Comparison of ENCODE assay signal across 18 mouse cellular contexts in the genomic region with DNA sequence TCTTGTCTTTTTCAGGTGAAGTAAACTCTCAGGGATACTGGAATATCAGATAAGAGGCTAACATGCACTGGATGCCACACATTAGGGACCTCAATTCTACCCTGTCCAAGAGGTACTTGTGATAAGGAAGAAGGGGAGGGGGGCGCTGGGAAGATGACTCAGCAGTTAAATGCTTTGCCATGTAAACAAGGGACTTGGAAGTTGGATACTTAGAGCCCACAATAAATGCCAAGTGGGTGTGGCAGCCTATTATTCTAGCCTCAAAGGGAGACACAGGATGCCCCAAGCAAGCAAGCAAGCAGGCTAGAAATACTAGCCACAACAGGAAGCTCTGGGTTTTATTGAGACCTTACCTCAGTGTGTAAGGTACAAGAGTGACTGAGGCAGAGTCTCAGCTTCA. TPM values are rescaled to one million over a fixed set of nuclear protein-coding genes. Genes with fewer than 3 reads are reported as not detected.
A peak's percentile ranks its signal among the peaks of the same experiment; 100 is the strongest.
DNase-seq lines count a peak whose midpoint lies in the region; ATAC-seq and TF ChIP-seq lines count a peak whose summit lies in the region.
"Had no signal": no experiment of that assay in that cellular context is flagged by ENCODE, and none has a peak within 500 bp of the region (broad histone marks: within the 10 kb centered on the region; RNA-seq: fewer than 3 reads in every experiment).

No protein-coding gene starts in this region.

- H3K9me3 ChIP-seq in liver, embryonic 11.5 days (ENCODE audit: control insufficient read depth, low read length), result no peaks in the 10 kb centered on the region
- no peaks in the 10 kb centered on the region for H3K9me3 ChIP-seq in liver, postnatal 0 days (ENCODE audit: low read length)
- no peaks in the 10 kb centered on the region for H3K9me3 ChIP-seq in ES-E14 (ENCODE audit: control insufficient read depth, insufficient read depth, low read depth, low read length)
- H3K9me3 ChIP-seq in liver, embryonic 13.5 days (replicated peaks), result no peaks in the 10 kb centered on the region
- H3K9me3 ChIP-seq in forebrain, embryonic 11.5 days (ENCODE audit: control insufficient read depth, low read length), result no peaks in the 10 kb centered on the region
- H3K9me3 ChIP-seq: embryonic facial prominence, embryonic 15.5 days; forebrain, embryonic 12.5 days; midbrain, embryonic 15.5 days; neural tube, embryonic 12.5 days had no signal

- 62% methylated on average over 1 of the region's 1 CpGs for WGBS in liver, embryonic 11.5 days
- WGBS in liver, postnatal 0 days (ENCODE audit: insufficient replicate concordance), result 82% methylated on average over 1 of the region's 1 CpGs
- WGBS in liver, embryonic 13.5 days (ENCODE audit: insufficient replicate concordance), result 29% methylated on average over 1 of the region's 1 CpGs
- 95% methylated on average over 1 of the region's 1 CpGs for WGBS in forebrain, embryonic 11.5 days

- no peak overlapping the region for H3K4me2 ChIP-seq in liver, embryonic 11.5 days
- H3K4me2 ChIP-seq in liver, postnatal 0 days (ENCODE audit: low read depth, low read length), result no peak overlapping the region
- no peak overlapping the region for H3K4me2 ChIP-seq in liver, embryonic 13.5 days
- no peak overlapping the region for H3K4me2 ChIP-seq in forebrain, embryonic 11.5 days (ENCODE audit: low read depth, low read length, severe bottlenecking)
- H3K4me2 ChIP-seq: embryonic facial prominence, embryonic 15.5 days; forebrain, embryonic 12.5 days; hindbrain, embryonic 14.5 days; midbrain, embryonic 15.5 days; neural tube, embryonic 12.5 days had no signal

- H3K27me3 ChIP-seq in liver, embryonic 11.5 days (replicated peaks; ENCODE audit: control insufficient read depth, insufficient read depth, low read length), result no peaks in the 10 kb centered on the region
- no peaks in the 10 kb centered on the region for H3K27me3 ChIP-seq in liver, postnatal 0 days (ENCODE audit: insufficient read depth, low read length)
- H3K27me3 ChIP-seq in liver, embryonic 13.5 days, result no peaks in the 10 kb centered on the region
- no peaks in the 10 kb centered on the region for H3K27me3 ChIP-seq in forebrain, embryonic 11.5 days (ENCODE audit: control insufficient read depth, insufficient read depth, low read length)
- H3K27me3 ChIP-seq: embryonic facial prominence, embryonic 15.5 days; forebrain, embryonic 12.5 days; midbrain, embryonic 15.5 days; neural tube, embryonic 12.5 days had no signal

- in situ Hi-C loops in ES-E14 (cut with MboI; ENCODE audit: low sequenced_read_pairs in 2 of 2, unreplicated experiment in 2 of 2), result no loop called here

- 0 out of 2 replicates have a peak overlapping the region, but pooled peaks have one; percentile 10 for H3K27ac ChIP-seq in liver, embryonic 11.5 days (ENCODE audit: low read depth, low read length)
- no peak overlapping the region for H3K27ac ChIP-seq in liver, postnatal 0 days (ENCODE audit: low read depth)
- H3K27ac ChIP-seq in ES-E14 (ENCODE audit: insufficient read depth, low read depth, low read length, poor library complexity, severe bottlenecking), result no peak overlapping the region; the same call in 1 of the 2 replicates
- H3K27ac ChIP-seq in liver, embryonic 13.5 days, result peak overlapping the region; percentile 54
- no peak overlapping the region for H3K27ac ChIP-seq in forebrain, embryonic 11.5 days (ENCODE audit: low read depth, low read length)
- H3K27ac ChIP-seq: embryonic facial prominence, embryonic 15.5 days; forebrain, embryonic 12.5 days; heart, adult 2 months; hindbrain, embryonic 14.5 days; midbrain, embryonic 15.5 days; neural tube, embryonic 12.5 days had no signal

- H3K9ac ChIP-seq in liver, embryonic 11.5 days (ENCODE audit: low read depth, low read length), result 0 out of 2 replicates have a peak overlapping the region, but pooled peaks have one; percentile 15
- no peak overlapping the region for H3K9ac ChIP-seq in liver, postnatal 0 days (replicated peaks)
- no peak overlapping the region for H3K9ac ChIP-seq in ES-E14 (ENCODE audit: insufficient read depth, low read depth, low read length, poor library complexity, severe bottlenecking)
- H3K9ac ChIP-seq in liver, embryonic 13.5 days, result no peak overlapping the region
- H3K9ac ChIP-seq in forebrain, embryonic 11.5 days (ENCODE audit: low read length), result no peak overlapping the region
- H3K9ac ChIP-seq: embryonic facial prominence, embryonic 15.5 days; forebrain, embryonic 12.5 days; hindbrain, embryonic 14.5 days; midbrain, embryonic 15.5 days; neural tube, embryonic 12.5 days had no signal

- no peak overlapping the region for H3K4me3 ChIP-seq in liver, embryonic 11.5 days (ENCODE audit: low read depth, low read length)
- H3K4me3 ChIP-seq in liver, postnatal 0 days (ENCODE audit: low read depth, low read length), result no peak overlapping the region
- no peak overlapping the region for H3K4me3 ChIP-seq in ES-E14 (ENCODE audit: insufficient read depth in 1 of 2, low read depth in 1 of 2, low read length in 2 of 2, poor library complexity in 1 of 2, severe bottlenecking in 1 of 2)
- no peak overlapping the region for H3K4me3 ChIP-seq in liver, embryonic 13.5 days (replicated peaks)
- no peak overlapping the region for H3K4me3 ChIP-seq in forebrain, embryonic 11.5 days (ENCODE audit: low read depth, low read length)
- H3K4me3 ChIP-seq: embryonic facial prominence, embryonic 15.5 days; forebrain, embryonic 12.5 days; heart, adult 2 months; midbrain, embryonic 15.5 days; neural tube, embryonic 12.5 days had no signal

- no peak for TF ChIP-seq EP300 in liver, postnatal 0 days (IDR thresholded peaks at IDR 0.05; ENCODE audit: low read depth)

- peaks cover 56% of the 10 kb centered on the region for H3K36me3 ChIP-seq in liver, embryonic 11.5 days (ENCODE audit: control insufficient read depth, insufficient read depth, low read length)
- H3K36me3 ChIP-seq in liver, postnatal 0 days (replicated peaks; ENCODE audit: insufficient read depth, low read length), result peaks cover 80% of the 10 kb centered on the region
- peaks cover 54% of the 10 kb centered on the region for H3K36me3 ChIP-seq in ES-E14 (ENCODE audit: control insufficient read depth, insufficient read depth, low read length, poor library complexity, severe bottlenecking)
- peaks cover 86% of the 10 kb centered on the region for H3K36me3 ChIP-seq in liver, embryonic 13.5 days
- peaks cover 32% of the 10 kb centered on the region; the same call in 1 of the 2 replicates for H3K36me3 ChIP-seq in forebrain, embryonic 11.5 days (ENCODE audit: control insufficient read depth, insufficient read depth, low read length)
- H3K36me3 ChIP-seq: midbrain, embryonic 15.5 days had no signal

- peaks cover 19% of the 10 kb centered on the region for H3K4me1 ChIP-seq in liver, embryonic 11.5 days (replicated peaks; ENCODE audit: control insufficient read depth, insufficient read depth, low read length)
- peaks cover 18% of the 10 kb centered on the region for H3K4me1 ChIP-seq in liver, postnatal 0 days (ENCODE audit: insufficient read depth)
- peaks cover 8 to 16% of the 10 kb centered on the region in 2 experiments; a peak in 3 of 4 replicates for H3K4me1 ChIP-seq in ES-E14 (ENCODE audit: control insufficient read depth in 2 of 2, insufficient read depth in 2 of 2, low read length in 2 of 2, poor library complexity in 1 of 2)
- H3K4me1 ChIP-seq in liver, embryonic 13.5 days (replicated peaks), result peaks cover 58% of the 10 kb centered on the region
- H3K4me1 ChIP-seq in forebrain, embryonic 11.5 days (replicated peaks; ENCODE audit: control insufficient read depth, insufficient read depth, low read length), result 0 out of 2 replicates have a peak, but pooled peaks cover 4% of the 10 kb centered on the region

- TF ChIP-seq CTCF in liver, postnatal 0 days (IDR thresholded peaks at IDR 0.05; ENCODE audit: low read depth), result no peak

- no peak for DNase-seq in liver, embryonic 11.5 days (ENCODE audit: low spot score)
- no peak for DNase-seq in liver, postnatal 0 days
- peak; percentile 55 for DNase-seq in CD4-positive, CD25-positive, alpha-beta regulatory T cell, adult 2 months (ENCODE audit: low read depth, low spot score)
- DNase-seq in ES-E14 (ENCODE audit: low read depth, low spot score), result no peak
- DNase-seq in liver, embryonic 13.5 days, result no peak
- DNase-seq in adrenal gland, postnatal 25 days, result no peak
- no peak for DNase-seq in forebrain, embryonic 11.5 days (ENCODE audit: low spot score)
- DNase-seq: heart, adult 2 months; heart, postnatal 14 days; kidney, adult 2 months; kidney, postnatal 4 days; right cerebral cortex, postnatal 4 days had no signal

- ATAC-seq in liver, embryonic 11.5 days (replicated peaks; ENCODE audit: low FRiP score), result no peak
- no peak for ATAC-seq in liver, postnatal 0 days
- no peak for ATAC-seq in liver, embryonic 13.5 days (ENCODE audit: low read depth)
- no peak for ATAC-seq in forebrain, embryonic 11.5 days (replicated peaks; ENCODE audit: low FRiP score)
- ATAC-seq: midbrain, embryonic 15.5 days had no signal

RNA-seq across cellular contexts. Expression of gene Maz, which starts 4.4 kb away (rescaled TPM):
- 90.8 and 98.8 TPM in 2 replicates for polyA plus RNA-seq in liver, embryonic 11.5 days (2014; fragmentation: Nextera tagmentation; extraction: Ambion mirVana)
- 20.0 and 24.0 TPM in 2 replicates for polyA plus RNA-seq in liver, postnatal 0 days (2015; fragmentation: Nextera tagmentation; extraction: Ambion mirVana)
- 134 and 164 TPM in 2 replicates for total RNA-seq in ES-E14 (2012; rRNA removed)
- 38.2 and 42.2 TPM in 2 replicates for polyA plus RNA-seq in liver, embryonic 13.5 days (2015; fragmentation: Nextera tagmentation; extraction: Ambion mirVana)
- total RNA-seq in adrenal gland, postnatal 25 days (2021), result 167 and 171 TPM in 2 replicates
- polyA plus RNA-seq in forebrain, embryonic 11.5 days (2014; fragmentation: Nextera tagmentation; extraction: Ambion mirVana), result 106 and 132 TPM in 2 replicates

RNA-seq across cellular contexts. Expression of gene Prrt2, which starts 10.2 kb away (rescaled TPM):
- 4.5 and 5.4 TPM in 2 replicates for polyA plus RNA-seq in liver, embryonic 11.5 days (2014; fragmentation: Nextera tagmentation; extraction: Ambion mirVana)
- 0.18 TPM in 1 of 2 replicates, not detected in the other for polyA plus RNA-seq in liver, postnatal 0 days (2015; fragmentation: Nextera tagmentation; extraction: Ambion mirVana)
- 0.36 and 0.85 TPM in 2 replicates for total RNA-seq in ES-E14 (2012; rRNA removed)
- 0.22 and 0.47 TPM in 2 replicates for polyA plus RNA-seq in liver, embryonic 13.5 days (2015; fragmentation: Nextera tagmentation; extraction: Ambion mirVana)
- 2.2 and 5.1 TPM in 2 replicates for total RNA-seq in adrenal gland, postnatal 25 days (2021)
- polyA plus RNA-seq in forebrain, embryonic 11.5 days (2014; fragmentation: Nextera tagmentation; extraction: Ambion mirVana), result 9.6 and 10.3 TPM in 2 replicates
- total RNA-seq: liver, adult 2 months had no signal

RNA-seq across cellular contexts. Expression of gene Gm42742, which starts 10.3 kb away (rescaled TPM):
- 19.8 and 52.9 TPM in 2 replicates for polyA plus RNA-seq in liver, embryonic 11.5 days (2014; fragmentation: Nextera tagmentation; extraction: Ambion mirVana)
- 4.5 and 7.8 TPM in 2 replicates for polyA plus RNA-seq in liver, postnatal 0 days (2015; fragmentation: Nextera tagmentation; extraction: Ambion mirVana)
- total RNA-seq in ES-E14 (2012; rRNA removed), result 23.4 and 38.4 TPM in 2 replicates
- 5.1 and 11.3 TPM in 2 replicates for polyA plus RNA-seq in liver, embryonic 13.5 days (2015; fragmentation: Nextera tagmentation; extraction: Ambion mirVana)
- total RNA-seq in adrenal gland, postnatal 25 days (2021), result 31.0 and 44.0 TPM in 2 replicates
- 60.9 and 64.7 TPM in 2 replicates for polyA plus RNA-seq in forebrain, embryonic 11.5 days (2014; fragmentation: Nextera tagmentation; extraction: Ambion mirVana)

RNA-seq across cellular contexts. Expression of gene Kif22, which starts 11.0 kb away (rescaled TPM):
- polyA plus RNA-seq in liver, embryonic 11.5 days (2014; fragmentation: Nextera tagmentation; extraction: Ambion mirVana), result 152 and 170 TPM in 2 replicates
- polyA plus RNA-seq in liver, postnatal 0 days (2015; fragmentation: Nextera tagmentation; extraction: Ambion mirVana), result 45.4 and 47.4 TPM in 2 replicates
- total RNA-seq in ES-E14 (2012; rRNA removed), result 97.4 and 117 TPM in 2 replicates
- 109 and 122 TPM in 2 replicates for polyA plus RNA-seq in liver, embryonic 13.5 days (2015; fragmentation: Nextera tagmentation; extraction: Ambion mirVana)
- 9.5 and 15.0 TPM in 2 replicates for total RNA-seq in adrenal gland, postnatal 25 days (2021)
- polyA plus RNA-seq in forebrain, embryonic 11.5 days (2014; fragmentation: Nextera tagmentation; extraction: Ambion mirVana), result 207 and 208 TPM in 2 replicates

RNA-seq across cellular contexts. Expression of gene Pagr1a, which starts 14.1 kb away (rescaled TPM):
- 45.6 and 75.0 TPM in 2 replicates for polyA plus RNA-seq in liver, embryonic 11.5 days (2014; fragmentation: Nextera tagmentation; extraction: Ambion mirVana)
- 12.2 and 13.8 TPM in 2 replicates for polyA plus RNA-seq in liver, postnatal 0 days (2015; fragmentation: Nextera tagmentation; extraction: Ambion mirVana)
- 12.1 and 32.3 TPM in 2 replicates for total RNA-seq in ES-E14 (2012; rRNA removed)
- 38.7 and 50.1 TPM in 2 replicates for polyA plus RNA-seq in liver, embryonic 13.5 days (2015; fragmentation: Nextera tagmentation; extraction: Ambion mirVana)
- total RNA-seq in adrenal gland, postnatal 25 days (2021), result 13.4 and 28.2 TPM in 2 replicates
- polyA plus RNA-seq in forebrain, embryonic 11.5 days (2014; fragmentation: Nextera tagmentation; extraction: Ambion mirVana), result 60.5 and 72.4 TPM in 2 replicates

Comparison
In these comparisons a context has a peak if more than half of its experiments do, and no peak if none do; other contexts are left out.
1. H3K27ac ChIP-seq: peak in liver, embryonic 11.5 days (single experiment) and liver, embryonic 13.5 days (single experiment); none in liver, postnatal 0 days (single experiment), ES-E14 (single experiment) and forebrain, embryonic 11.5 days (single experiment).